Mouse (Mus musculus): Measurements from ENCODE around the gene Cldn24. TPM values are rescaled to one million over a fixed set of nuclear protein-coding genes. Genes with fewer than 3 reads are reported as not detected.

The Cldn24 gene
- not detected in 2 replicates for polyA plus RNA-seq (2016; fragmentation: Nextera tagmentation; extraction: Ambion mirVana)

- Histone ChIP-seq H3K36me3 (no peaks in the 10 kb centered on the region), H3K9me3 (no peaks in the 10 kb centered on the region), H3K27me3 (no peaks in the 10 kb centered on the region), H3K27ac (0 out of 2 replicates have a peak within 1 kb of the TSS, but pooled peaks have one; percentile 20), H3K4me3 (no peak within 1 kb of the TSS), H3K4me1 (peaks cover 11% of the 10 kb centered on the region; the same call in 1 of the 2 replicates), H3K4me2 (replicated peaks) (no peak within 1 kb of the TSS), H3K9ac (no peak within 1 kb of the TSS)
- ATAC-seq (ENCODE audit: insufficient number of reproducible peaks, insufficient read depth, low FRiP score, low TSS enrichment): no peak
- WGBS: 77% methylated on average over 6 of the region's 6 CpGs
These were observed at the start of gene Cldn24 for GRCm38 (mm10) chr8:47821843-47822242. Gene Cldn24 (plus strand): TSS chr8:47822143.

GRCm38 (mm10) chr8:47772986-47773385, 49.0 kb upstream of the Cldn24 start:
- H3K9me3 ChIP-seq: no peaks in the 10 kb centered on the region
- H3K27ac ChIP-seq: no peak overlapping the region
- H3K4me1 ChIP-seq: no peaks in the 10 kb centered on the region
- H3K36me3 ChIP-seq: no peaks in the 10 kb centered on the region
- H3K9ac ChIP-seq: no peak overlapping the region
- no peak overlapping the region for H3K4me2 ChIP-seq (replicated peaks)
- no peak for ATAC-seq (ENCODE audit: insufficient number of reproducible peaks, insufficient read depth, low FRiP score, low TSS enrichment)
- no peak overlapping the region for H3K4me3 ChIP-seq
- no peaks in the 10 kb centered on the region for H3K27me3 ChIP-seq
- WGBS: 78% methylated on average over 5 of the region's 5 CpGs

- WGBS: 87% methylated on average over 7 of the region's 7 CpGs
These were observed 44.5 kb upstream of the Cldn24 start for GRCm38 (mm10) chr8:47777415-47777814.

DNA sequence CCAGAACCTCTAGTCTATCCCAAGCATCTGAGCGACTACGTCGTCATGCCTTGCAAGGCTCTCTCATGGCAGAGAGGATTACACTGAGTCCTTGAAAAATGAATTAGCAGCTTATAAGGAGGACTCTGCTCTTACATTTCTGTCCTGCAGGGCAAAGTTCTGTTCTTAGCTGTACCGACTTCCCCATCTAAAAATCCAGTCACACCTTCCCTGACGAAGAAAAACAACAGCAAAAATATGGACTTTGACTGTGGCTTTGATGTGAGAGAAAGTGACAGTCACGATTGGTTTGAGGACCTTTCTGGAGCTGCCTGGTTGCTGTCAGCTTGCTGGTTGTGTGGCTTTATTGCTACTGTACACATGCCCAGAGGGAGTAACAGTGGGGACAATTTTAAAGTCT, 42.4 kb upstream of the Cldn24 start:
- Histone ChIP-seq H3K9ac (no peak overlapping the region), H3K4me2 (replicated peaks) (no peak overlapping the region), H3K4me1 (no peaks in the 10 kb centered on the region), H3K36me3 (no peaks in the 10 kb centered on the region), H3K9me3 (no peaks in the 10 kb centered on the region), H3K27me3 (no peaks in the 10 kb centered on the region), H3K27ac (no peak overlapping the region), H3K4me3 (no peak overlapping the region)
- 75% methylated on average over 6 of the region's 6 CpGs for WGBS
- ATAC-seq (ENCODE audit: insufficient number of reproducible peaks, insufficient read depth, low FRiP score, low TSS enrichment): no peak

More at GRCm38 (mm10) chr8:47777415-47777814, 44.5 kb upstream of the Cldn24 start:
- no peak overlapping the region for H3K4me2 ChIP-seq (replicated peaks)
- no peak for ATAC-seq (ENCODE audit: insufficient number of reproducible peaks, insufficient read depth, low FRiP score, low TSS enrichment)
- no peak overlapping the region for H3K4me3 ChIP-seq
- no peaks in the 10 kb centered on the region for H3K36me3 ChIP-seq
- no peaks in the 10 kb centered on the region for H3K4me1 ChIP-seq
- H3K9ac ChIP-seq: no peak overlapping the region
- H3K9me3 ChIP-seq: no peaks in the 10 kb centered on the region
- no peaks in the 10 kb centered on the region for H3K27me3 ChIP-seq
- no peak overlapping the region for H3K27ac ChIP-seq

DNA sequence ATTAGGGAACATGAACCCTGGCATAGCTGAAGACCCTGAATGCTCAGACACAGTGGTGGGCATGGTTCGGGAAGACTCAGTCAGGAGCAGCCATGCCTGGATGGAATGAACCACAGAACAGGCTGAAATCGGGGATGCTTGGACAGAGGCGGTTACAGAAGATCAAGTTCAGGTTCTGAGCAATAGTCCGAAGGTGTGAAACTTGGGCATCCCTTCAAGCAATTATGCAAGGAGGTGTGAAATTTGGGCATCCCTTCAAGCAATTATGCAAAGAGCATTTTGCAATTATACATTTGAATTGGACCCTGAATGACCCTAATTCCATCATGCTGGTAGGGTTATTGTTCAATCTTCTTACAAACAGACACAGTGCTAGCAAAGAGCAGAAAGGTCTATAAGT, 40.1 kb upstream of the Cldn24 start:
- Histone ChIP-seq H3K27ac (no peak overlapping the region), H3K4me1 (no peaks in the 10 kb centered on the region), H3K4me3 (no peak overlapping the region), H3K4me2 (replicated peaks) (no peak overlapping the region), H3K9me3 (no peaks in the 10 kb centered on the region), H3K36me3 (no peaks in the 10 kb centered on the region), H3K9ac (no peak overlapping the region), H3K27me3 (no peaks in the 10 kb centered on the region)
- WGBS: 90% methylated on average over 4 of the region's 4 CpGs
- ATAC-seq (ENCODE audit: insufficient number of reproducible peaks, insufficient read depth, low FRiP score, low TSS enrichment): no peak

- no peak for ATAC-seq (ENCODE audit: insufficient number of reproducible peaks, insufficient read depth, low FRiP score, low TSS enrichment)
- Histone ChIP-seq H3K4me3 (no peak overlapping the region), H3K9ac (no peak overlapping the region), H3K27me3 (no peaks in the 10 kb centered on the region), H3K9me3 (no peaks in the 10 kb centered on the region), H3K4me2 (replicated peaks) (no peak overlapping the region), H3K27ac (no peak overlapping the region), H3K4me1 (0 out of 2 replicates have a peak, but pooled peaks cover 7% of the 10 kb centered on the region), H3K36me3 (no peaks in the 10 kb centered on the region)
- 84% methylated on average over 2 of the region's 2 CpGs for WGBS
These were observed 38.4 kb upstream of the Cldn24 start for GRCm38 (mm10) chr8:47783544-47783943.

DNA sequence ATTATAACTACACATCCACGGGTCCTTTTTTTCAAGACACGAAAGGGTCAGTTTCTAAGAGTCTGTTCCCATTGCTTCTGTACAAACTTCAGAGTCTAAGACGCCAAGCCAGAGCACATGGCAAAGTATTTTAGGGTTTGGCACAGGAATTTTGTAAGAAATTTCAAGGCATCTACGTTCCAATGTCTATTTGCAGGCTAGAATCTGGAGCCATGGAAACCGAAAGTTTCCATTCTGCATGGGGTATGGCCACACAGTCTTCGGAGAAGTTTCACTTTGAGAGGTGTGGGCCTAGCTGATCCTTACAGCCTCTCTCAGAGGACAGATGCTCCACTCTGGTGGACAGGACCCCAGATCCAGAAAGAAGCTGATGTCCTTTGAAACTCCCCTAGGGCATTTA, 38.0 kb upstream of the Cldn24 start:
- H3K27ac ChIP-seq: no peak overlapping the region

GRCm38 (mm10) chr8:47784436-47784835, 37.5 kb upstream of the Cldn24 start:
- H3K27me3 ChIP-seq: no peaks in the 10 kb centered on the region
- no peaks in the 10 kb centered on the region for H3K36me3 ChIP-seq
- no peak overlapping the region for H3K4me3 ChIP-seq
- H3K9ac ChIP-seq: no peak overlapping the region
- no peak overlapping the region for H3K27ac ChIP-seq
- 87% methylated on average over 7 of the region's 7 CpGs for WGBS
- no peaks in the 10 kb centered on the region for H3K9me3 ChIP-seq
- no peak for ATAC-seq (ENCODE audit: insufficient number of reproducible peaks, insufficient read depth, low FRiP score, low TSS enrichment)
- 0 out of 2 replicates have a peak, but pooled peaks cover 7% of the 10 kb centered on the region for H3K4me1 ChIP-seq
- no peak overlapping the region for H3K4me2 ChIP-seq (replicated peaks)

More for the DNA sequence above, 38.0 kb upstream of the Cldn24 start:
- Histone ChIP-seq H3K36me3 (no peaks in the 10 kb centered on the region), H3K9ac (no peak overlapping the region), H3K4me2 (replicated peaks) (no peak overlapping the region), H3K9me3 (no peaks in the 10 kb centered on the region), H3K4me3 (no peak overlapping the region), H3K27me3 (no peaks in the 10 kb centered on the region), H3K4me1 (0 out of 2 replicates have a peak, but pooled peaks cover 7% of the 10 kb centered on the region)
- WGBS: 92% methylated on average over 6 of the region's 6 CpGs
- no peak for ATAC-seq (ENCODE audit: insufficient number of reproducible peaks, insufficient read depth, low FRiP score, low TSS enrichment)

- 93% methylated on average over 15 of the region's 15 CpGs for WGBS
- ATAC-seq (ENCODE audit: insufficient number of reproducible peaks, insufficient read depth, low FRiP score, low TSS enrichment): no peak
- no peak overlapping the region for H3K4me3 ChIP-seq
- H3K4me2 ChIP-seq (replicated peaks): no peak overlapping the region
- H3K27ac ChIP-seq: no peak overlapping the region
- H3K9ac ChIP-seq: no peak overlapping the region
- H3K4me1 ChIP-seq: 0 out of 2 replicates have a peak, but pooled peaks cover 7% of the 10 kb centered on the region
- H3K27me3 ChIP-seq: no peaks in the 10 kb centered on the region
- H3K36me3 ChIP-seq: no peaks in the 10 kb centered on the region
- H3K9me3 ChIP-seq: no peaks in the 10 kb centered on the region
These were observed 35.6 kb upstream of the Cldn24 start for GRCm38 (mm10) chr8:47786323-47786722.

GRCm38 (mm10) chr8:47787705-47788104, 34.2 kb upstream of the Cldn24 start:
- 0 out of 2 replicates have a peak, but pooled peaks cover 7% of the 10 kb centered on the region for H3K4me1 ChIP-seq
- no peak overlapping the region for H3K9ac ChIP-seq
- H3K27me3 ChIP-seq: no peaks in the 10 kb centered on the region
- WGBS: 31% methylated on average over 10 of the region's 10 CpGs
- H3K4me3 ChIP-seq: no peak overlapping the region
- H3K27ac ChIP-seq: no peak overlapping the region
- no peak for ATAC-seq (ENCODE audit: insufficient number of reproducible peaks, insufficient read depth, low FRiP score, low TSS enrichment)
- H3K9me3 ChIP-seq: no peaks in the 10 kb centered on the region
- H3K36me3 ChIP-seq: no peaks in the 10 kb centered on the region
- no peak overlapping the region for H3K4me2 ChIP-seq (replicated peaks)

GRCm38 (mm10) chr8:47791986-47792385, 30.0 kb upstream of the Cldn24 start:
- Histone ChIP-seq H3K27ac (no peak overlapping the region), H3K27me3 (no peaks in the 10 kb centered on the region), H3K9ac (no peak overlapping the region), H3K4me2 (replicated peaks) (no peak overlapping the region), H3K9me3 (no peaks in the 10 kb centered on the region), H3K4me1 (0 out of 2 replicates have a peak, but pooled peaks cover 7% of the 10 kb centered on the region), H3K4me3 (no peak overlapping the region), H3K36me3 (no peaks in the 10 kb centered on the region)
- 80% methylated on average over 9 of the region's 9 CpGs for WGBS
- no peak for ATAC-seq (ENCODE audit: insufficient number of reproducible peaks, insufficient read depth, low FRiP score, low TSS enrichment)

- no peak overlapping the region for H3K27ac ChIP-seq
- 72% methylated on average over 6 of the region's 6 CpGs for WGBS
- no peak overlapping the region for H3K4me2 ChIP-seq (replicated peaks)
- H3K27me3 ChIP-seq: no peaks in the 10 kb centered on the region
- H3K4me3 ChIP-seq: no peak overlapping the region
- no peak overlapping the region for H3K9ac ChIP-seq
- no peak for ATAC-seq (ENCODE audit: insufficient number of reproducible peaks, insufficient read depth, low FRiP score, low TSS enrichment)
- no peaks in the 10 kb centered on the region for H3K4me1 ChIP-seq
- H3K36me3 ChIP-seq: no peaks in the 10 kb centered on the region
- H3K9me3 ChIP-seq: no peaks in the 10 kb centered on the region
These were observed 22.5 kb upstream of the Cldn24 start for GRCm38 (mm10) chr8:47799438-47799837.

Data from embryonic facial prominence, embryonic 12.5 days (tissue).